Mouse (Mus musculus) hindbrain, embryonic 14.5 days (tissue): ENCODE results near the gene Irs2. TPM values are rescaled to one million over a fixed set of nuclear protein-coding genes. Genes with fewer than 3 reads are reported as not detected.

Experiments
- ATAC-seq: fragments of 200-750 bp; cut with Nextera tagmentation; 2 replicates; pipeline ENCODE4 v1.8.0; 2017; ENCODE audit warnings: moderate number of reproducible peaks, mild to moderate bottlenecking, moderate TSS enrichment, moderate library complexity; ENCODE audit not compliant: low FRiP score
- DNase-seq: peaks from one replicate; pipeline ENCODE4 v3.0.0-alpha.2; 2015; ENCODE audit warnings: low spot score
- H3K27ac ChIP-seq: fragments of 300-500 bp; sonication (generic); 2 replicates; pipeline ENCODE4 v1.5.1; 2014; ENCODE audit warnings: mild to moderate bottlenecking, moderate library complexity
- H3K27me3 ChIP-seq: fragments of 300-500 bp; sonication (generic); 2 replicates; pipeline ENCODE4 v1.6.1; 2014; ENCODE audit warnings: mild to moderate bottlenecking, low read length, mixed read lengths; ENCODE audit not compliant: control insufficient read depth, insufficient read depth
- H3K36me3 ChIP-seq: fragments of 300-500 bp; sonication (generic); replicated peaks from 2 replicates; pipeline ENCODE4 v1.6.1; 2014; ENCODE audit not compliant: control insufficient read depth, insufficient read depth
- H3K4me1 ChIP-seq: fragments of 300-500 bp; sonication (generic); replicated peaks from 2 replicates; pipeline ENCODE4 v1.6.1; 2014; ENCODE audit warnings: antibody characterized with exemption, low read length, mixed read lengths; ENCODE audit not compliant: control insufficient read depth, insufficient read depth
- H3K4me2 ChIP-seq: fragments of 300-500 bp; sonication (generic); replicated peaks from 2 replicates; pipeline ENCODE4 v1.6.1; 2014; ENCODE audit warnings: mild to moderate bottlenecking, moderate library complexity
- H3K4me3 ChIP-seq: fragments of 300-500 bp; sonication (generic); replicated peaks from 2 replicates; pipeline ENCODE4 v1.5.1; 2014; ENCODE audit warnings: mild to moderate bottlenecking, low read length
- H3K9ac ChIP-seq: fragments of 300-500 bp; sonication (generic); 2 replicates; pipeline ENCODE4 v1.6.1; 2014
- H3K9me3 ChIP-seq: fragments of 300-500 bp; sonication (generic); 2 replicates; pipeline ENCODE4 v1.6.1; 2016; ENCODE audit warnings: low read length; ENCODE audit not compliant: control insufficient read depth
- WGBS: fragments of 180-500 bp; shearing (Covaris S2); extraction: QIAGEN DNeasy Blood & Tissue Kit; methylation state at CpG from one replicate; pipeline ENCODE4 v1.1.7; 2014; 5-methylcytosine and 5-hydroxymethylcytosine counted together
- polyA plus RNA-seq: library from polyadenylated mRNA; unstranded; fragments of >200 nt; fragmentation: Nextera tagmentation; extraction: Ambion mirVana; gene quantifications from 2 replicates; pipeline ENCODE4 v1.2.1, GENCODE M21; 2014

The Irs2 gene
- polyA plus RNA-seq, 1 experiment from 2014 or later = 5.4 TPM

- 75% methylated on average over 13 of the region's 13 CpGs for WGBS
- ATAC-seq (no peak), DNase-seq (no peak)
- H3K4me3 ChIP-seq = no peak overlapping the region
- peaks cover 31% of the 10 kb centered on the region for H3K4me1 ChIP-seq
- no peaks in the 10 kb centered on the region for H3K9me3 ChIP-seq
- no peaks in the 10 kb centered on the region for H3K27me3 ChIP-seq
- no peak overlapping the region for H3K9ac ChIP-seq
- H3K36me3 ChIP-seq = no peaks in the 10 kb centered on the region
- no peak overlapping the region for H3K4me2 ChIP-seq
- peak overlapping the region; percentile 54 for H3K27ac ChIP-seq
Measured at GRCm38 (mm10) chr8:10970496-10971456, 37.5 kb downstream of the Irs2 start.

DNA sequence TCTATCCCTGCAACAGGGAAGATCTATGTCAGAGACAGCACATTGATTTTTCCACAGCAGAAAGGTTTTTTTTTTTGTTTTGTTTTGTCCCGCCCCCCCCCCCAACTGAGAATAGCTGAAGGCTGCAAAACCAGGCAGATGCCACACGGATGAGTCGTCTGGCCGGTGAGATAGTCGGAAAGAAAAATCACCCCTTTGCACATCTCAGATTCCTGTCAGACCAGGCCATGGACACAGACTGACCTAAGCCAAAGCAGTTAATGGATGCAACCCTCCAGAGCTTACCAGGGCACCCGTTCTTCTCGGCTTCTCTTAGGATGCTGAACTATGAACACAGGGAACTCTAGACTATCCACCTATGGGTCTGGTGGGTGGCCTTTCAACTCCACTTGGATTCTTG, 39.6 kb downstream of the Irs2 start:
- no peak overlapping the region for H3K27ac ChIP-seq
- H3K36me3 ChIP-seq = no peaks in the 10 kb centered on the region
- peaks cover 42% of the 10 kb centered on the region for H3K4me1 ChIP-seq
- no peak overlapping the region for H3K4me2 ChIP-seq
- H3K9me3 ChIP-seq = no peaks in the 10 kb centered on the region
- no peak overlapping the region for H3K9ac ChIP-seq
- ATAC-seq (no peak), DNase-seq (no peak)
- no peaks in the 10 kb centered on the region for H3K27me3 ChIP-seq
- 51% methylated on average over 7 of the region's 7 CpGs for WGBS
- H3K4me3 ChIP-seq = no peak overlapping the region

- WGBS = 20% methylated on average over 6 of the region's 6 CpGs
Measured at GRCm38 (mm10) chr8:10965401-10966117, 42.7 kb downstream of the Irs2 start.

GRCm38 (mm10) chr8:10964511-10965099, 43.7 kb downstream of the Irs2 start:
- Histone ChIP-seq H3K4me2 (no peak overlapping the region), H3K9me3 (no peaks in the 10 kb centered on the region), H3K36me3 (no peaks in the 10 kb centered on the region), H3K9ac (no peak overlapping the region), H3K27ac (peak overlapping the region; percentile 59; the same call in 1 of the 2 replicates), H3K4me1 (peaks cover 27% of the 10 kb centered on the region), H3K27me3 (no peaks in the 10 kb centered on the region), H3K4me3 (no peak overlapping the region)
- ATAC-seq (no peak), DNase-seq (no peak)
- WGBS = 65% methylated on average over 10 of the region's 10 CpGs

More at GRCm38 (mm10) chr8:10965401-10966117, 42.7 kb downstream of the Irs2 start:
- Histone ChIP-seq H3K4me1 (peaks cover 26% of the 10 kb centered on the region), H3K9me3 (no peaks in the 10 kb centered on the region), H3K4me3 (no peak overlapping the region), H3K9ac (peak overlapping the region; percentile 17; the same call in 1 of the 2 replicates), H3K4me2 (no peak overlapping the region), H3K36me3 (no peaks in the 10 kb centered on the region), H3K27me3 (no peaks in the 10 kb centered on the region), H3K27ac (peak overlapping the region; percentile 59)
- ATAC-seq (no peak; the same call in 1 of the 2 replicates), DNase-seq (no peak)

DNA sequence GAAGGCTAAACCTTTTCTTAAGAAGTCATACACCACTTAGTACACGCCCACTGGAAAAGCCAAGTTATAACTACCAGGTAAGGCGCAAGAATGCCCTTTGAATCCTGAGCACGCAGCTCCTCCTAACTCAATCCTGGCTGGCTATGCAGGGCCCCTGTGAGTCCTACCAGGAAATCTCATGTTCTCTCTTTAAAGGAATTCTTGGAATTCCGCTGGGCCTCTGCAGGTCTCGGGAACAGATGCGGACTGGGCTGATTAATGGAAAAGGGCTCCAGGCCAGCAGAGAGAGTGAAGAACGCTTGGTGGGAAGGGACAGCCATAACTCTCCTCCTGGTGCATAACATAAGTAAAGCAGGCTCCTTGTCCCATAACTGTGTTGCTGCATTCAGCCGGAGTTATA, 46.3 kb downstream of the Irs2 start:
- no peaks in the 10 kb centered on the region for H3K36me3 ChIP-seq
- H3K4me3 ChIP-seq = no peak overlapping the region
- ATAC-seq = no peak
- DNase-seq = no peak
- no peak overlapping the region for H3K27ac ChIP-seq
- H3K27me3 ChIP-seq = peaks cover 8% of the 10 kb centered on the region; the same call in 1 of the 2 replicates
- H3K4me2 ChIP-seq = no peak overlapping the region
- WGBS = 28% methylated on average over 8 of the region's 8 CpGs
- no peak overlapping the region for H3K9ac ChIP-seq
- H3K9me3 ChIP-seq = no peaks in the 10 kb centered on the region
- peaks cover 27% of the 10 kb centered on the region for H3K4me1 ChIP-seq

- Histone ChIP-seq H3K9me3 (no peaks in the 10 kb centered on the region), H3K4me2 (peak overlapping the region; percentile 31), H3K4me3 (no peak overlapping the region), H3K27me3 (peaks cover 8% of the 10 kb centered on the region; the same call in 1 of the 2 replicates), H3K4me1 (peaks cover 20% of the 10 kb centered on the region), H3K36me3 (no peaks in the 10 kb centered on the region), H3K27ac (no peak overlapping the region), H3K9ac (peak overlapping the region; percentile 22; the same call in 1 of the 2 replicates)
- peak; percentile 52; the same call in 1 of the 2 replicates for ATAC-seq
- no peak for DNase-seq
- WGBS = 7% methylated on average over 15 of the region's 15 CpGs
Measured at GRCm38 (mm10) chr8:10960277-10960819, 47.9 kb downstream of the Irs2 start.

- Histone ChIP-seq H3K4me2 (no peak overlapping the region), H3K27ac (no peak overlapping the region), H3K36me3 (no peaks in the 10 kb centered on the region), H3K4me3 (no peak overlapping the region), H3K9me3 (no peaks in the 10 kb centered on the region), H3K4me1 (peaks cover 18% of the 10 kb centered on the region), H3K27me3 (peaks cover 8% of the 10 kb centered on the region; the same call in 1 of the 2 replicates), H3K9ac (no peak overlapping the region)
- DNase-seq (no peak), ATAC-seq (no peak)
- 29% methylated on average over 9 of the region's 9 CpGs for WGBS
Measured at GRCm38 (mm10) chr8:10957292-10957955, 50.8 kb downstream of the Irs2 start.

GRCm38 (mm10) chr8:10953346-10954053, 54.8 kb downstream of the Irs2 start:
- no peak overlapping the region for H3K4me3 ChIP-seq
- H3K27ac ChIP-seq = no peak overlapping the region
- H3K4me2 ChIP-seq = no peak overlapping the region
- ATAC-seq (peak; percentile 65; the same call in 1 of the 2 replicates), DNase-seq (peak; percentile 67)
- H3K9me3 ChIP-seq = no peaks in the 10 kb centered on the region
- WGBS = 16% methylated on average over 11 of the region's 11 CpGs
- no peaks in the 10 kb centered on the region for H3K36me3 ChIP-seq
- no peak overlapping the region for H3K9ac ChIP-seq
- no peaks in the 10 kb centered on the region for H3K27me3 ChIP-seq
- H3K4me1 ChIP-seq = peaks cover 9% of the 10 kb centered on the region
